Mouse (Mus musculus) lung, postnatal 0 days (tissue): ENCODE data around the gene Cracr2b. TPM values are rescaled to one million over a fixed set of nuclear protein-coding genes. Genes with fewer than 3 reads are reported as not detected.

Experiments
- ATAC-seq: fragments of 200-750 bp; cut with Nextera tagmentation; 2 replicates; pipeline ENCODE4 v1.8.0; 2017; ENCODE audit warnings: moderate library complexity
- DNase-seq: peaks from one replicate; pipeline ENCODE4 v3.0.0-alpha.2; 2016; ENCODE audit warnings: low spot score
- H3K27ac ChIP-seq: fragments of 300-500 bp; sonication (generic); 2 replicates; pipeline ENCODE4 v1.5.1; 2014; ENCODE audit warnings: antibody characterized with exemption, mild to moderate bottlenecking, low read length, mixed read lengths
- H3K27me3 ChIP-seq: fragments of 300-500 bp; sonication (generic); replicated peaks from 2 replicates; pipeline ENCODE4 v1.6.1; 2014; ENCODE audit warnings: low read length, mixed read lengths; ENCODE audit not compliant: insufficient read depth
- H3K36me3 ChIP-seq: fragments of 300-500 bp; sonication (generic); 2 replicates; pipeline ENCODE4 v1.6.1; 2014; ENCODE audit warnings: low read length, mixed read lengths; ENCODE audit not compliant: insufficient read depth
- H3K4me1 ChIP-seq: fragments of 300-500 bp; sonication (generic); 2 replicates; pipeline ENCODE4 v1.6.1; 2014; ENCODE audit warnings: antibody characterized with exemption, low read depth, low read length, mixed read lengths; ENCODE audit not compliant: insufficient read depth
- H3K4me2 ChIP-seq: fragments of 300-500 bp; sonication (generic); replicated peaks from 2 replicates; pipeline ENCODE4 v1.6.1; 2014; ENCODE audit warnings: low read depth, mild to moderate bottlenecking, low read length, moderate library complexity, mixed read lengths
- H3K4me3 ChIP-seq: fragments of 300-500 bp; sonication (generic); 2 replicates; pipeline ENCODE4 v1.5.1; 2014; ENCODE audit warnings: low read depth, low read length
- H3K9ac ChIP-seq: fragments of 300-500 bp; sonication (generic); replicated peaks from 2 replicates; pipeline ENCODE4 v1.6.1; 2014; ENCODE audit warnings: low read depth, mild to moderate bottlenecking
- H3K9me3 ChIP-seq: fragments of 300-500 bp; sonication (generic); 2 replicates; pipeline ENCODE4 v1.6.1; 2016; ENCODE audit warnings: low read length, mixed read lengths
- CTCF ChIP-seq: IDR thresholded peaks from 2 replicates; pipeline ENCODE4 v1.5.1; 2016; ENCODE audit warnings: antibody characterized with exemption, mild to moderate bottlenecking
- EP300 ChIP-seq: IDR thresholded peaks from 2 replicates; pipeline ENCODE4 v1.6.1; 2016; ENCODE audit warnings: antibody characterized with exemption, mild to moderate bottlenecking, control low read depth
- WGBS: fragments of 180-500 bp; shearing (Covaris S2); extraction: QIAGEN DNeasy Blood & Tissue Kit; methylation state at CpG from one replicate; pipeline ENCODE4 v1.1.7; 2014; 5-methylcytosine and 5-hydroxymethylcytosine counted together
- polyA plus RNA-seq: library from polyadenylated mRNA; unstranded; fragments of >200 nt; fragmentation: Nextera tagmentation; extraction: Ambion mirVana; gene quantifications from 2 replicates; pipeline ENCODE4 v1.2.1, GENCODE M21; 2015

Cracr2b gene
- polyA plus RNA-seq, 1 experiment from 2014 or later: 74.9 TPM

GRCm38 (mm10) chr7:141476226-141476980 is 15.5 kb downstream of the Cracr2b start:
- WGBS: 3% methylated on average over 8 of the region's 17 CpGs
- Histone ChIP-seq H3K4me2 (peak overlapping the region; percentile 94), H3K4me3 (peak overlapping the region; percentile 68), H3K9me3 (no peaks in the 10 kb centered on the region), H3K36me3 (peaks cover 5% of the 10 kb centered on the region), H3K4me1 (peaks cover 31% of the 10 kb centered on the region), H3K9ac (peak overlapping the region; percentile 77), H3K27ac (peak overlapping the region; percentile 98), H3K27me3 (no peaks in the 10 kb centered on the region)
- ATAC-seq (peak; percentile 86), DNase-seq (peak; percentile 96)
- TF ChIP-seq EP300: peak; percentile 91
- TF ChIP-seq CTCF: peak; percentile 75

- Histone ChIP-seq H3K36me3 (peaks cover 3% of the 10 kb centered on the region; the same call in 1 of the 2 replicates), H3K27me3 (0 out of 2 replicates have a peak, but pooled peaks cover 3% of the 10 kb centered on the region), H3K4me3 (peak overlapping the region; percentile 68), H3K4me1 (peaks cover 36% of the 10 kb centered on the region), H3K9ac (peak overlapping the region; percentile 36), H3K9me3 (no peaks in the 10 kb centered on the region), H3K27ac (peak overlapping the region; percentile 98), H3K4me2 (peak overlapping the region; percentile 94)
- ATAC-seq (peak; percentile 16; the same call in 1 of the 2 replicates), DNase-seq (no peak)
- TF ChIP-seq EP300 (no peak), CTCF (peak; percentile 48)
- 1% methylated on average over 7 of the region's 7 CpGs for WGBS
These were observed 16.1 kb downstream of the Cracr2b start for GRCm38 (mm10) chr7:141476981-141477370.

GRCm38 (mm10) chr7:141477578-141478269 is 16.8 kb downstream of the Cracr2b start:
- no peak overlapping the region; the same call in 1 of the 2 replicates for H3K9ac ChIP-seq
- no peaks in the 10 kb centered on the region for H3K9me3 ChIP-seq
- H3K36me3 ChIP-seq: no peaks in the 10 kb centered on the region
- TF ChIP-seq CTCF (no peak), EP300 (no peak)
- peak overlapping the region; percentile 94 for H3K4me2 ChIP-seq
- 0 out of 2 replicates have a peak, but pooled peaks cover 3% of the 10 kb centered on the region for H3K27me3 ChIP-seq
- H3K4me3 ChIP-seq: no peak overlapping the region
- 8% methylated on average over 4 of the region's 4 CpGs for WGBS
- H3K4me1 ChIP-seq: peaks cover 44% of the 10 kb centered on the region
- ATAC-seq (no peak), DNase-seq (no peak)
- peak overlapping the region; percentile 98 for H3K27ac ChIP-seq

- no peak overlapping the region; the same call in 1 of the 2 replicates for H3K9ac ChIP-seq
- no peak overlapping the region for H3K4me3 ChIP-seq
- TF ChIP-seq CTCF: no peak
- no peak for TF ChIP-seq EP300
- H3K4me1 ChIP-seq: peaks cover 45% of the 10 kb centered on the region
- no peak for ATAC-seq
- H3K4me2 ChIP-seq: no peak overlapping the region; the same call in 1 of the 2 replicates
- H3K36me3 ChIP-seq: no peaks in the 10 kb centered on the region
- DNase-seq: no peak
- H3K27ac ChIP-seq: peak overlapping the region; percentile 98
- 42% methylated on average over 5 of the region's 5 CpGs for WGBS
- 0 out of 2 replicates have a peak, but pooled peaks cover 3% of the 10 kb centered on the region for H3K27me3 ChIP-seq
- no peaks in the 10 kb centered on the region for H3K9me3 ChIP-seq
These were observed 17.4 kb downstream of the Cracr2b start for GRCm38 (mm10) chr7:141478270-141478748.

GRCm38 (mm10) chr7:141480842-141481497 is 20.1 kb downstream of the Cracr2b start:
- Histone ChIP-seq H3K9ac (no peak overlapping the region), H3K4me1 (peaks cover 34% of the 10 kb centered on the region), H3K36me3 (no peaks in the 10 kb centered on the region), H3K27me3 (0 out of 2 replicates have a peak, but pooled peaks cover 3% of the 10 kb centered on the region), H3K4me2 (peak overlapping the region; percentile 88), H3K27ac (no peak overlapping the region), H3K9me3 (no peaks in the 10 kb centered on the region), H3K4me3 (no peak overlapping the region)
- 11% methylated on average over 10 of the region's 10 CpGs for WGBS
- peak; percentile 84 for DNase-seq
- TF ChIP-seq EP300 (no peak), CTCF (peak; percentile 98)
- peak; percentile 18 for ATAC-seq
